Mouse (Mus musculus) cortical plate, adult 2 months (tissue): ENCODE data around the gene Srek1ip1. TPM values are rescaled to one million over a fixed set of nuclear protein-coding genes. Genes with fewer than 3 reads are reported as not detected.

Source experiments
- H3K27ac ChIP-seq: fragments of 200-500 bp; 2 replicates; pipeline ENCODE4 v1.5.1; 2012; ENCODE audit warnings: low read length, control low read depth, inconsistent platforms; ENCODE audit not compliant: insufficient read depth
- H3K4me1 ChIP-seq: fragments of 200-500 bp; 2 replicates; pipeline ENCODE4 v1.6.1; 2011; ENCODE audit warnings: low read length; ENCODE audit not compliant: control insufficient read depth, insufficient read depth
- H3K4me3 ChIP-seq: fragments of 200-500 bp; 2 replicates; pipeline ENCODE4 v1.5.1; 2011; ENCODE audit warnings: mild to moderate bottlenecking, low read length, control low read depth; ENCODE audit not compliant: insufficient read depth
- CTCF ChIP-seq: fragments of 200-500 bp; IDR thresholded peaks from 2 replicates; pipeline ENCODE4 v1.5.1; 2011; ENCODE audit warnings: mild to moderate bottlenecking, control low read depth, low read length; ENCODE audit not compliant: insufficient read depth; ENCODE audit errors: extremely low read depth
- POLR2A ChIP-seq: fragments of 200-500 bp; IDR thresholded peaks from 2 replicates; pipeline ENCODE4 v1.6.1; 2011; ENCODE audit warnings: mild to moderate bottlenecking, low read length, control low read depth; ENCODE audit not compliant: insufficient read depth; ENCODE audit errors: extremely low read depth
- polyA plus RNA-seq: library from polyadenylated mRNA; depleted of rRNA; stranded (reverse); fragments of >200 nt; gene quantifications from 2 replicates; pipeline ENCODE4 v1.2.3, GENCODE M21; 2012

Gene Srek1ip1
- polyA plus RNA-seq, 1 experiment = 18.2 TPM

- Histone ChIP-seq H3K4me3 (no peak overlapping the region), H3K27ac (no peak overlapping the region), H3K4me1 (no peaks in the 10 kb centered on the region)
- TF ChIP-seq CTCF = no peak
- no peak for TF ChIP-seq POLR2A
These were observed 45.3 kb downstream of the Srek1ip1 start for GRCm38 (mm10) chr13:104837628-104838027.

- no peaks in the 10 kb centered on the region for H3K4me1 ChIP-seq
- TF ChIP-seq CTCF = no peak
- TF ChIP-seq POLR2A = no peak
- H3K27ac ChIP-seq = no peak overlapping the region
- H3K4me3 ChIP-seq = no peak overlapping the region
These were observed 49.7 kb downstream of the Srek1ip1 start for GRCm38 (mm10) chr13:104841937-104842336.

GRCm38 (mm10) chr13:104843295-104844089 lies 51.2 kb downstream of the Srek1ip1 start:
- no peaks in the 10 kb centered on the region for H3K4me1 ChIP-seq
- no peak overlapping the region for H3K27ac ChIP-seq
- TF ChIP-seq POLR2A = no peak
- TF ChIP-seq CTCF = no peak
- H3K4me3 ChIP-seq = no peak overlapping the region

GRCm38 (mm10) chr13:104853645-104854044 lies 61.4 kb downstream of the Srek1ip1 start:
- Histone ChIP-seq H3K4me3 (no peak overlapping the region), H3K27ac (no peak overlapping the region), H3K4me1 (no peaks in the 10 kb centered on the region)
- TF ChIP-seq POLR2A (no peak), CTCF (no peak)

GRCm38 (mm10) chr13:104863127-104863979 lies 71.1 kb downstream of the Srek1ip1 start, which contains the start of gene Shisal2b:
Shisal2b (minus strand) TSS chr13:104863893.
- Histone ChIP-seq H3K4me1 (no peaks in the 10 kb centered on the region), H3K4me3 (peak within 1 kb of the TSS; percentile 26; the same call in 1 of the 2 replicates)
- TF ChIP-seq POLR2A (no peak), CTCF (no peak)

GRCm38 (mm10) chr13:104866726-104867125 lies 74.4 kb downstream of the Srek1ip1 start:
- H3K27ac ChIP-seq = no peak overlapping the region
- H3K4me1 ChIP-seq = no peaks in the 10 kb centered on the region
- TF ChIP-seq CTCF (no peak), POLR2A (no peak)
- no peak overlapping the region for H3K4me3 ChIP-seq

More at GRCm38 (mm10) chr13:104863127-104863979, 71.1 kb downstream of the Srek1ip1 start, which contains the start of gene Shisal2b:
- no peak within 1 kb of the TSS for H3K27ac ChIP-seq

- Histone ChIP-seq H3K4me3 (no peak overlapping the region), H3K4me1 (no peaks in the 10 kb centered on the region), H3K27ac (no peak overlapping the region)
- TF ChIP-seq POLR2A = no peak
- TF ChIP-seq CTCF = no peak
These were observed 77.6 kb downstream of the Srek1ip1 start for GRCm38 (mm10) chr13:104869907-104870306.

GRCm38 (mm10) chr13:104878508-104878907 lies 86.2 kb downstream of the Srek1ip1 start:
- Histone ChIP-seq H3K4me3 (no peak overlapping the region), H3K4me1 (no peaks in the 10 kb centered on the region), H3K27ac (no peak overlapping the region)
- TF ChIP-seq CTCF = no peak
- TF ChIP-seq POLR2A = no peak

- Histone ChIP-seq H3K27ac (no peak overlapping the region), H3K4me1 (no peaks in the 10 kb centered on the region), H3K4me3 (no peak overlapping the region)
- TF ChIP-seq POLR2A (no peak), CTCF (no peak)
These were observed 91.4 kb downstream of the Srek1ip1 start for GRCm38 (mm10) chr13:104883566-104884249.
